Mouse (Mus musculus) hindbrain, embryonic 11.5 days (tissue): ENCODE measurements at regions not wholly inside any gene's neighbourhood (a gene's known extent, or its start where the extent isn't known, plus 50 kb on each side); places are given as distances from the start of the nearest gene placed in this dataset.

Experiments used
- ATAC-seq: fragments of 200-750 bp; cut with Nextera tagmentation; 2 replicates; pipeline ENCODE4 v1.8.0; 2017; ENCODE audit warnings: mild to moderate bottlenecking, moderate TSS enrichment, moderate library complexity; ENCODE audit not compliant: low FRiP score
- DNase-seq: peaks from one replicate; pipeline ENCODE4 v3.0.0-alpha.2; 2015; ENCODE audit warnings: low spot score
- H3K27ac ChIP-seq: fragments of 300-500 bp; sonication (generic); 2 replicates; pipeline ENCODE4 v1.5.1; 2014; ENCODE audit warnings: mild to moderate bottlenecking, low read depth, low read length
- H3K27me3 ChIP-seq: fragments of 300-500 bp; sonication (generic); 2 replicates; pipeline ENCODE4 v1.6.1; 2014; ENCODE audit warnings: mild to moderate bottlenecking, low read length, moderate library complexity, mixed read lengths; ENCODE audit not compliant: control insufficient read depth, insufficient read depth
- H3K36me3 ChIP-seq: fragments of 300-500 bp; sonication (generic); 2 replicates; pipeline ENCODE4 v1.6.1; 2014; ENCODE audit warnings: mild to moderate bottlenecking, low read length, moderate library complexity, mixed read lengths; ENCODE audit not compliant: control insufficient read depth, insufficient read depth
- H3K4me1 ChIP-seq: fragments of 300-500 bp; sonication (generic); replicated peaks from 2 replicates; pipeline ENCODE4 v1.6.1; 2014; ENCODE audit warnings: low read length, mixed read lengths; ENCODE audit not compliant: control insufficient read depth, insufficient read depth
- H3K4me2 ChIP-seq: fragments of 300-500 bp; sonication (generic); replicated peaks from 2 replicates; pipeline ENCODE4 v1.6.1; 2014; ENCODE audit warnings: mild to moderate bottlenecking, low read depth, low read length
- H3K4me3 ChIP-seq: fragments of 300-500 bp; sonication (generic); 2 replicates; pipeline ENCODE4 v1.5.1; 2014; ENCODE audit warnings: low read depth, low read length
- H3K9ac ChIP-seq: fragments of 300-500 bp; sonication (generic); 2 replicates; pipeline ENCODE4 v1.6.1; 2014; ENCODE audit warnings: low read depth, low read length
- H3K9me3 ChIP-seq: fragments of 300-500 bp; sonication (generic); 2 replicates; pipeline ENCODE4 v1.6.1; 2016; ENCODE audit warnings: low read length; ENCODE audit not compliant: control insufficient read depth
- WGBS: fragments of 180-500 bp; shearing (Covaris S2); extraction: QIAGEN DNeasy Blood & Tissue Kit; methylation state at CpG from one replicate; pipeline ENCODE4 v1.1.7; 2014; 5-methylcytosine and 5-hydroxymethylcytosine counted together

- no peaks in the 10 kb centered on the region for H3K9me3 ChIP-seq
- H3K27ac ChIP-seq: no peak overlapping the region
- H3K36me3 ChIP-seq: no peaks in the 10 kb centered on the region
- H3K27me3 ChIP-seq: no peaks in the 10 kb centered on the region
- H3K4me3 ChIP-seq: no peak overlapping the region
- no peak for ATAC-seq
- no peaks in the 10 kb centered on the region for H3K4me1 ChIP-seq
- 79% methylated on average over 7 of the region's 7 CpGs for WGBS
- no peak overlapping the region for H3K4me2 ChIP-seq
- no peak overlapping the region for H3K9ac ChIP-seq
- DNase-seq: no peak
Observed at GRCm38 (mm10) chr14:14639102-14640015, 62.7 kb upstream of the Slc4a7 start.

DNA sequence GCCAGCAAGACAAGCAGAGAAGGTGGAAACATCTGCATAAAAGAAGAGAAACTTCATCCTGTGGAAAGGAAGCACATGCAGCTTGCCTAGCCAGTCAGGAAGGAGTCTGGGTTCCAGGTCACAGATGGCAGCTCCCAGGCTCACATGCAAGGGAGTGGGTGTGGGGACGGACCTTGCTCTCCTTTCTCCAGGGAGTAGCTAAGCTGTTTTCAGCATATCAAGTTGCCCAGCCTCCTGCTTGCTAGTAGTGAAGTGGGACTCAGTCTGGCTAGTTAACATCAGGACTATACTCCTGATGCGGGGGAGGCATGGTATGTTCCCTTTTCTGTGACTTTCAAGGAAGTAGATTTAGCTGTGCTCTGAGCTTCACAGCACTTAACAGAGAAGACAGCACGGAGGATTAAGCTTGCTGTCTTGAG lies 62.0 kb upstream of the Slc4a7 start:
- 46% methylated on average over 3 of the region's 3 CpGs for WGBS
- Histone ChIP-seq H3K27me3 (no peaks in the 10 kb centered on the region), H3K9ac (no peak overlapping the region), H3K4me1 (no peaks in the 10 kb centered on the region), H3K4me3 (no peak overlapping the region), H3K27ac (no peak overlapping the region), H3K9me3 (no peaks in the 10 kb centered on the region), H3K36me3 (no peaks in the 10 kb centered on the region), H3K4me2 (no peak overlapping the region)
- DNase-seq (no peak), ATAC-seq (no peak)

DNA sequence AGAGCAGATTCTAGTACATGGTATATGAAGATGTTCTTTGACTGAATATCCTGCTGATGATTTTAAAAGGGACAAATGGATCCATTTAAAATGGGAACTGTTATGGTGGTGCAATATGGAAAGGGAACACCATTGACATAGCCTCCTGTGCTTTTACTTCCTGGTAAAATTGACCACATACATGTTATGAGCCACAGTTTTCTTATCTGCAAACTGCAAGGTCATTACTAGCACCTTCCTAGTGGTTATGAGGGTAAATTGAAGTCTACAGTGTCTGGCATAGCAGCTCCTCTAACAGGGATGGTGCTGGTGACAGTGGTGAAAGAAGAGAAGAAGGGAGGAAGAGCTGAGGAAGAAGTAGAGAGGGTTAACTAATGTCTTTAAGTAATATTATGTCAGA lies 61.5 kb upstream of the Slc4a7 start:
- no peak overlapping the region for H3K4me3 ChIP-seq
- H3K9me3 ChIP-seq: no peaks in the 10 kb centered on the region
- no peaks in the 10 kb centered on the region for H3K36me3 ChIP-seq
- DNase-seq (no peak), ATAC-seq (no peak)
- H3K4me1 ChIP-seq: no peaks in the 10 kb centered on the region
- H3K4me2 ChIP-seq: no peak overlapping the region
- H3K27ac ChIP-seq: no peak overlapping the region
- no peaks in the 10 kb centered on the region for H3K27me3 ChIP-seq
- no peak overlapping the region for H3K9ac ChIP-seq

GRCm38 (mm10) chr14:14643533-14643932 lies 58.5 kb upstream of the Slc4a7 start:
- DNase-seq (no peak), ATAC-seq (no peak)
- 94% methylated on average over 3 of the region's 3 CpGs for WGBS
- Histone ChIP-seq H3K27me3 (no peaks in the 10 kb centered on the region), H3K4me3 (no peak overlapping the region), H3K4me1 (no peaks in the 10 kb centered on the region), H3K4me2 (no peak overlapping the region), H3K36me3 (no peaks in the 10 kb centered on the region), H3K9ac (no peak overlapping the region), H3K9me3 (no peaks in the 10 kb centered on the region), H3K27ac (no peak overlapping the region)

- H3K27me3 ChIP-seq: no peaks in the 10 kb centered on the region
- H3K9ac ChIP-seq: no peak overlapping the region
- 65% methylated on average over 3 of the region's 3 CpGs for WGBS
- H3K4me3 ChIP-seq: no peak overlapping the region
- no peaks in the 10 kb centered on the region for H3K36me3 ChIP-seq
- H3K9me3 ChIP-seq: no peaks in the 10 kb centered on the region
- no peak overlapping the region for H3K4me2 ChIP-seq
- no peak overlapping the region for H3K27ac ChIP-seq
- DNase-seq: no peak
- H3K4me1 ChIP-seq: no peaks in the 10 kb centered on the region
- ATAC-seq: no peak
Observed at GRCm38 (mm10) chr14:14645084-14645483, 57.0 kb upstream of the Slc4a7 start.
